Mouse (Mus musculus) adipocyte (in vitro differentiated cells): ENCODE data around the gene Iqcc.
A peak's percentile ranks its signal among the peaks of the same experiment; 100 is the strongest.

Source experiments
- DNase-seq: peaks from one replicate; pipeline ENCODE4 v3.0.0-alpha.2; 2016; ENCODE audit warnings: low spot score

Gene Iqcc

DNA sequence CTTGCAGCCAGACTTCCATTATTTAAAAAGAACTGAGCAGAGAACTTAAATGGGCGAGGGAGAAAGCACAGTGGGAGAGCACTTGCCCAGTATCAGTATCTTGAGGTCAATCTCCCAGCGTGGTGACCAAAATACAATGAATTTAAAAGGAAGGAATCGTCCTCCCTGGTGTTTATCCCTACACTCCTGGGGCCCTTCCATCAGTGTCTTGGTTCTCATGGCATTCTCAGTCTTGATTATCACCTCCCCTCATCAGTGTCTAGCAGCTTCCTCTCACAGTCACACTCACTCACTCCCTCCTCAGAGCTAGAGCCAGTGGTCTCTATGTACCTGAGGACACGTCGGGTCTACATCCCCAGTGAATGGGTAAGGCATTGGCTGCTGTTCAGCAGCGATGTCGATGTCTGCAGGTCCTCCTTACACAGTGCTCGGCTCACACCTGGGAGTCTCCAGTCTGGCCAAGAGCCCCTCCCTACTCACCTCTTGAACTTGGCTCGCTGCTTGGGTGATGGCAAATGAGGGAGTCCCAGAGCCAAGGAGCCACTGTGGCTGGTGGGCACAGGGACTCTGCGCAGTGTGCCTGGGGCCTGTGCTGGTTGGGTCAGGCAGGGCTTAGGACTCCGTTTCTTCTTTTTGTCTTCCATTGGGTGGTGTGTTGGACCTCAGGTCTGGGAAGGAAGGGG is 3.4 kb upstream of the Iqcc start:
- no peak for DNase-seq

DNA sequence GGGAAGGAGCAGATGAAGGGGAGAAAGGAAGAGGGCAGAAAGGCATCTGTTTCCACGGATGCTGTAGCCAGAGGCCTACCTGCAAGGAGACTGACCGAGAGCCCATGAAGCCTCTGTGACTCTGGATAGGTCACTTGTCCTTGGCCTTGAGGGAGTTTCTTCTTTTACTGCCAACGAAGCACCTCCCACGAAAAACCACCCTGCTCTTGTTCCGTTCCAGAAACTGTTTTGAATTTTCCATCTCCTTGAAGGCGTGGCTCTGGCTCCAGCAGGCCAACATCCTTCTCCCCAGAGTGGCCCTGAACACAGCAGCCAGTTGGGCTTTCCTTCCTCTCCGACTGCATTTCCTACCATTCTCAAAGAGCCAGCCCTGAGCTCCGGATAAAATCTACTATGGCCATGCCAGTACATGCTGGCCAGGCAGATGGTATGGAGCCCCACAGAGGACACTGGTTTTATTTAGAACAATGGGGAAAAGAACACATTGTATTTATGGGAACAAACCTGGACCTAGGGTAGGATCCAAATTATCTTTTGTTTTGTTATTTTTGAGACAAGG is 2.5 kb upstream of the Iqcc start:
- no peak for DNase-seq

DNA sequence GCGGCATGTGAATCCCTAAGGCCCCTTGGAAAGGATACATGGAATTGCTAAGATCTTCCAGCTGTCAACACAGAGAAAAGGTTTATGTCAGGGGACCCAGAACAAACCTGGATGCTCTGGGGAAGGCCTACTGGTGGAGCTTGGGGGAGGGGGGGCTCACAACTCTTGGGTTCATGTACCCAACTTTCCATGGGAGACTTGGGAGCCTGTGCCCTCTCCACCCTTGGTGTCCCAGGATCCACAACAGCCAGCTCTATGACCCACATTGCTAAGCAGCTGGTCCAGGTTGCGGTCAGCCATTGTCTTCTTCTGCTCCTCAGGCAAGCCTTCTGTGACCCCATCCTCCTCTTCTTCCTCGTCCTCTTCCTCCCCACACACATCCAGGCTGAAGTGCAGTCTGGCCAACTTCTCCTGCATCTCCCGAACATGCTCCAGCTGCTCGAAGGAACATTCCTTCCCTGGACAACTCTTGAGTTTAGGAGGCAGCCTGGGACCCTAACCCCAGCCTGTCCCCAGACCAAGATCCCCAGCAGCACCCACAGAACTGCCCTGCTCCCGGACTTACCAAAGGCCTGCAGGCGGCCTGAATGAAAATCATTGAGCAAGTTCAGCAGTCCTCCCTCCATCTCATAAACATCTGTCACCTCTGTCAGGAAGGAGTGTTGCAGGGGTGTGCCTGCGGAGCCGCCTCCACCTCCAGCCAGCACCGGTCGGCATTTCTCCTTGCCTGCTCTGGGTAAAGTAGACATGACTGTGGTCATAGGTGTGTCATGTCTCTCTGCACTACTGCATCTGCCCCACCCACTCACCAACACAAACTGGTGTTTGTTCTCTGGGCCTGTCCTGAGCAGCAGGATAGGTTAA is 1.8 kb upstream of the Iqcc start:
- DNase-seq = no peak

DNA sequence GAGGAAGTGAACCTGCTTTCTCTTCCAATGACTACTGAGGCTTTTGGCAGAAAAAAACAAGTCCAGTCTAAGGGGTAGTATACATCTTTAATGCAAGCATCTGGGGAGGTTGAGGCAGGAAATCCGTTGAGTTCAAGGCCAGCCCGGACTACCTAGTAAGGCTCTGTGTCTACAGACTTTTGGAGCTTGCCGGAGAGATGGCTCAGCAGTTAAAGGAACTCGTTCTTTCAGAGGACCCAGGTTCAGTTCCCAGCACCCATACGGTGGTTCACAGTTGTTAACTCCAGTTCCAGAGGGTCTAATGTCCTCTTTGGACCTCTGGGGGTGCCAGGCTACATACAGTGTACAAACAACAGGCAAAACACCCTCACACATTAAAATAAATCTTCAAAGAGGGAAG is 868 bp downstream of the Iqcc start:
- no peak for DNase-seq

DNA sequence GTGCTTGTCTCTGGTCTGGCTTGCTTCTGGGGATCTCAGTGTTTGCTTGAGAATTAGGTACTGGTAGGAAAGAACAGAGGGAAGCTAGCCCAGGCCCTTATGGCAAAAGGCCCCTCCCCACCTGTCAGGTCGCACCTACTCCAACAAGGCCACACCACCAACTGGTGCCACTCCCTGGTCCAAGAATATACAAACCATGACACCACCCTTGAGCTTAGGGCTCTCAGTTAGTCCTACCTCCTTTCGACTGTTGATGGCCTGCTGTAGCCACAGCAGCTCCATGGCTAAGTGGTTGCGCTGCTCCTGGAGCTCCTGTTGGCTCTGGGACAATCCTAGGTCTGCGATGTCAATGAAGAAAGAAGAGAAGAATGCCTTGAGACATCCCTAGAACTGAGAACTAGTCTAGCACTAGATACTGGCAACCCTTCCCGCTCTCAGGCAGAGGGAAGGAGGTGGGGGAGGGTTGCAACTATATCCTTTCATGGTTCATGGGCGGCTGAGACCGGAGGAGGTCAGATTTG is 1.7 kb downstream of the Iqcc start:
- DNase-seq = no peak

- DNase-seq = no peak
Measured at GRCm38 (mm10) chr4:129616631-129617030, 2.3 kb downstream of the Iqcc start.

DNA sequence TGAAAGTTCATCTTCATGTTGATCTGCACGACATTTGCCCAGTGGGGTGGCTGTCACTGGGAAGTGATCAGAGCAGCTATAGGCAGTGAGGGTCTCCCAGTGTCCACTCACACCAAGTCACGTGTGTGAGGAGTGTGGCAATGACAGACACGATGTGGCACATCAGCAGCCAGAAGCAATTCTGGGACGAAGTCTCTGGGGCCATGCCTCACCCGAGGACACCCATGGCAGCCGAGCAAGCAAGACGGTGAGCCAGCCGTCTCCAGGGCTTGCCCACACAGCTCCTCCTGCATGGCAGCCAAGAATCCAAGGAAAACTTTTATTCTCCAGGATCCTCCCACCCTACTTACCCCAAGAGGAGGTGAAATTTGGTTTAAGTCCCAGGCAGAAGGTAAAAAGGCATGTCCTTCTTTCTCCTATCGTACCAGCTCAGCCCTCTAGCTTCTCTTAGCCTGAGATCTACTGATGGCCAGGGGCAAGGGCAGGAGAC is 3.1 kb downstream of the Iqcc start:
- no peak for DNase-seq

- no peak for DNase-seq
Measured at GRCm38 (mm10) chr4:129614093-129614492, 4.8 kb downstream of the Iqcc start, which contains the start of gene Dcdc2b. TSS of gene Dcdc2b (minus strand) at chr4:129614257.

- DNase-seq = no peak
Measured at GRCm38 (mm10) chr4:129610472-129610871, 8.4 kb downstream of the Iqcc start.

- DNase-seq = no peak
Measured at GRCm38 (mm10) chr4:129610026-129610425, 8.9 kb downstream of the Iqcc start.

DNA sequence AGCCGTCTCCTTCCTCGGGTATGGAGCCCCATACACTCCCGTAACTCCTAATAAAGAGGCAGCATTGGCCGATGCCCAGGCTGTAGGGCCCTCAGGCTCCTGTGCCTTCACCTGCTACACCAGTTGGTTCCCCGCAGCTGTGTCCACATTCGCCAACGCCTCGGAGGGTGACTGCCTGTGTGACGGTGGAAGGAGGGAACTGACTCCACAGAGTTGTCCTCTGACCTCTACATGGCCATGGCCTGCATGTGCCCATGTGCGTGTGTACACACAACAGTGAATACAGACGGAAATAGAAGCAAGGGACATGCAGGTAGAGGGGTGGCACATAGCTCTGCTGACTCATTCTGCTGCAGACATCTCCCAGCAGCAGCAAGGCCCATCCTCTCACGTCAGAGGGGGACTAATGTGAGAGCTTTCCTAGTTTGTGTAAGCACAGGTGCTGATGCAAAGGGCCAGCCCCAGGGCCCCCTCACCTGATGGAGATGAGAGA is 9.7 kb downstream of the Iqcc start:
- no peak for DNase-seq

DNA sequence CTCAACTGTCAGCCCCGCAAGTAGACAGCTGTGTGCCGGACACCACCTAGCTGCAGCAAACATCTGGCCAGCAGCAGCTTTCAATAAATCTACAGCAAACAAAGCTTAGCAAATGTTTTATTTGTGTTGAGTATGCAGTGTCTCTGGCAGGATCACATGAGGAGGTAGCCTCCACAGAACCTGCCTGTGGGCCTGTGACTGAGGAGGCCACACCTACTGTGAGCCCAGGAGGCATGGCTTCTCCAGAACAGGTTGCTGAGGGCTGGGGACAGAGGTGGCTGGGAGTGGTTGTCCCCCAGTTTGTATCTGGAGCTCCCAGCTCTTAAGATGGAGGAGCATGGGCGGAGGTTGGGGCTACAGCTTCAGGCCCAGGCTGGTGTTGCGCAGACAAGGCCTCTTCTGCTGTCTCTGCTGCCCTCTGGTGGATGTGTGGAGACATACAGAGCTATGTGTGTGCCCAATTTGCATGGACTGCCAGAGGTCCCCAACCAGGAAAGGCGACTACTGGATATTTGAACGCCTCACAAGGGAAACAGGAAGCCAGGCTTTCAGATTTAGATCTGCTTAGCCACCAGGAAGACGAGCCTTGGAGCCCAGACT is 10.4 kb downstream of the Iqcc start:
- DNase-seq = peak; percentile 88

DNA sequence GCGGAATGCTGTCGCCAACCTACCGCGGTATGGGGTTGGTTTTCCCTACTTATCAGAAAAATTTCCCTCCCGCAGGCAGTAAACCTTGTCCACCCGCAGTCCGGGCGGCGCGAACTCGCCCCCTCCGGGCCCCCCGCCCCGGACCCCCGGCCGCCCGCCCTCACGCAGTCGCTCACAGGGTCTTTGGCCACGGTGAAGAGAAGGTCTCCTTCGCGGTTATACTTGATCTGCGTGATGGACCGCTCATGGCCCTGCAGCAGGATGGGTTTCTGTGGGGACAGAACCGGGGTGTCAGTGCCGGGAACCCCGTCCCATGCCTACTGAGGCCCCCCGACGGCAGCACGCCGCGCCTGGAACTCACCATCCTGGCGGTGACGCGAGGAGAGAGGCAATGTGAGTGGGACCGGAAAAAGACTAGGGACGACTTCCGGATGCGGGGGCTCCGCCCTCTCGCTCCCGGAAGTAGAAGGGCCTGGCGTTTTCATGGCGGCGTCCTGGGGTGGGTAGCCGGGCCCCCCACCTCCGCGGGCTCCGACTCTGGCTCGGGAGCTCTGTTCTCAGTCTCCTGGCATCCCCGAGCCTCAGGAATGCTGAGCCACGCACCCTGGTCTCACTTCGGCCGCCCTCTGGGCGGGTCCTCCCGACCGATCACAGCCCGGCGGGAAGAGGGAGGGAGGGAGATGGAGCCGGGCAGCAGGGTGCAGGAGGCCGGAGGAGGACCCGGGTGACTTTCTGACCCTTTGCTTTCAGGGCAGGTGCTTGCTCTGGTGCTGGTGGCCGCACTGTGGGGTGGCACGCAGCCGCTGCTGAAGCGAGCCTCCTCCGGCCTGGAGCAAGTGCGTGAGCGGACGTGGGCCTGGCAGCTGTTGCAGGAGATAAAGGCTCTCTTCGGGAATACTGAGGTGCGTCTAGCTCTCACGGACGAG is 18.4 kb downstream of the Iqcc start, which contains the start of the genes Eif3i and Tmem234:
TSS of gene Eif3i (minus strand) at position 416 of the 926 bp plus-strand sequence.
TSS of gene Tmem234 (plus strand) at position 436 of the 926 bp plus-strand sequence.
- peak; percentile 79 for DNase-seq

- no peak for DNase-seq
Measured at GRCm38 (mm10) chr4:129588865-129589264, 30.0 kb downstream of the Iqcc start.

GRCm38 (mm10) chr4:129586943-129587342 is 32.0 kb downstream of the Iqcc start:
- DNase-seq = no peak

- DNase-seq = no peak
Measured at GRCm38 (mm10) chr4:129585773-129586172, 33.1 kb downstream of the Iqcc start.

GRCm38 (mm10) chr4:129584884-129585608 is 33.9 kb downstream of the Iqcc start:
- peak; percentile 20 for DNase-seq

DNA sequence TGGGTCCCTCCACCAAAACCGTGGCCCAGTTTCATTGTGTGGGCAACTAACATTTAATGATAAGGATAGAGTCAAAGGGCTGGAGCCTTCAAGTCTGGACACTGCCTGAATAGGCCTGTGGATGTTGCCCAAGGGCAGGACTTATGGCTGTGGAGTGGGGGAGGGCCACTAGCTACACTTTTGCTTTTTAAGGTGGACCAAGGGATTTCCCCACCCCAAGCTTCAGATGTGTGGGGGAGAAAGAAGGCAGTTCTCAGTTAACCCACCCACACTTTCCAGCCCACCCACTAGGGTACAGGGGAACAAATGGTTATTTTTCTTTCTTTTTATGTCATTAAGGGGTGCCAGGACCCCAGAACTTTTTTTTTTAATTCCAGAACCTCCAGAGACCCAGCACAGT is 34.5 kb downstream of the Iqcc start:
- no peak for DNase-seq

DNA sequence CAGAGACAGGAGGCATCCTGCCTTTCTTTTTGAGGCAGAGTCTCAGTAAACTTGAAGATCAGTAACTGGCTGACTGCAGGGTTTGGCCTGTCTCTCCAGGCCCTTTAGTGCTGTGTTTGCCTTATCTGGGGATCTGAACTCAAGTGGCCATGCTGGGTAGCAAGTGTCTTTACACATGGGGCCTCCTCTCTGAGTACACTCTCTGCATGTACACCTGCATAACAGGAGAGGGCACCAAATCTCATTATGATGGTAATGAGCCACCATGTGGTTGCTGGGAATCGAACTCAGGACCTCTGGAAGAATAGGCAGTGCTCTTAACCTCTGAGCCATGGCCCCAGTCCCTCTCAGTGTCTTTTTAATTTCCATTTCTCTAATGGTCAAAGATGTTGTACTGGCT is 36.6 kb downstream of the Iqcc start:
- no peak for DNase-seq

DNA sequence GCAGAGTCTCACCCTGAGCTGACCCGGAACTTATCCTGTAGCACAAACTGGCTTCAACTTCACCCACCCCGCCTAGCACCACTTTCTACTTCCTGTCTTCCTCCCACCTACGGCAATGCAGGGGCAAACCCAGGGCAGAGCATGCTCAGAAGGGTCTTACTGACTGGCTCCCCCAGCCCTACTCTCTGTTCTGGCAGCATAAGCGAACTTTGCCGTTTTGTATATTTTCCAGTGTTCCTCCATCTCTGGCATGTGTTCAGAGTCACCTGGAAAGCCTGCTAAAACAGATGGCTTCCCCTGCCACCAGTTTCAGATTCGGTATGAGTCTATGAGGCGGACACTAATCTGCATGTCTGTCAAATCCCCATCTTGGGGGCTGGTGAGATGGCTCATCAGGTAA is 38.6 kb downstream of the Iqcc start:
- DNase-seq = no peak
